Mouse (Mus musculus) midbrain, embryonic 15.5 days (tissue): Measurements from ENCODE around the gene Mbd6. TPM values are rescaled to one million over a fixed set of nuclear protein-coding genes. Genes with fewer than 3 reads are reported as not detected.

Experiments
- ATAC-seq: fragments of 200-750 bp; cut with Nextera tagmentation; replicated peaks from 2 replicates; pipeline ENCODE4 v1.8.0; 2017; ENCODE audit warnings: moderate TSS enrichment
- H3K27ac ChIP-seq: fragments of 300-500 bp; sonication (generic); 2 replicates; pipeline ENCODE4 v1.5.1; 2015; ENCODE audit warnings: mild to moderate bottlenecking, inconsistent platforms
- H3K27me3 ChIP-seq: fragments of 300-500 bp; sonication (generic); replicated peaks from 2 replicates; pipeline ENCODE4 v1.6.1; 2015; ENCODE audit warnings: inconsistent platforms
- H3K36me3 ChIP-seq: fragments of 300-500 bp; sonication (generic); replicated peaks from 2 replicates; pipeline ENCODE4 v1.6.1; 2015; ENCODE audit warnings: inconsistent platforms
- H3K4me1 ChIP-seq: fragments of 300-500 bp; sonication (generic); 2 replicates; pipeline ENCODE4 v1.6.1; 2015; ENCODE audit warnings: inconsistent platforms
- H3K4me2 ChIP-seq: fragments of 300-500 bp; sonication (generic); 2 replicates; pipeline ENCODE4 v1.6.1; 2015; ENCODE audit warnings: inconsistent platforms, mild to moderate bottlenecking, moderate library complexity
- H3K4me3 ChIP-seq: fragments of 300-500 bp; sonication (generic); 2 replicates; pipeline ENCODE4 v1.5.1; 2015; ENCODE audit warnings: mild to moderate bottlenecking, inconsistent platforms
- H3K9ac ChIP-seq: fragments of 300-500 bp; sonication (generic); 2 replicates; pipeline ENCODE4 v1.6.1; 2015; ENCODE audit warnings: mild to moderate bottlenecking, inconsistent platforms
- H3K9me3 ChIP-seq: fragments of 300-500 bp; sonication (generic); 2 replicates; pipeline ENCODE4 v1.6.1; 2016; ENCODE audit warnings: inconsistent platforms
- WGBS: fragments of 180-500 bp; shearing (Covaris S2); methylation state at CpG from one replicate; pipeline ENCODE4 v1.1.7; 2015; ENCODE audit warnings: mixed read lengths; 5-methylcytosine and 5-hydroxymethylcytosine counted together
- polyA plus RNA-seq: library from polyadenylated mRNA; unstranded; fragments of >200 nt; fragmentation: Nextera tagmentation; extraction: Ambion mirVana; gene quantifications from 2 replicates; pipeline ENCODE4 v1.2.1, GENCODE M21; 2015

The Mbd6 gene
- polyA plus RNA-seq, 1 experiment from 2014 or later: 18.8 TPM

DNA sequence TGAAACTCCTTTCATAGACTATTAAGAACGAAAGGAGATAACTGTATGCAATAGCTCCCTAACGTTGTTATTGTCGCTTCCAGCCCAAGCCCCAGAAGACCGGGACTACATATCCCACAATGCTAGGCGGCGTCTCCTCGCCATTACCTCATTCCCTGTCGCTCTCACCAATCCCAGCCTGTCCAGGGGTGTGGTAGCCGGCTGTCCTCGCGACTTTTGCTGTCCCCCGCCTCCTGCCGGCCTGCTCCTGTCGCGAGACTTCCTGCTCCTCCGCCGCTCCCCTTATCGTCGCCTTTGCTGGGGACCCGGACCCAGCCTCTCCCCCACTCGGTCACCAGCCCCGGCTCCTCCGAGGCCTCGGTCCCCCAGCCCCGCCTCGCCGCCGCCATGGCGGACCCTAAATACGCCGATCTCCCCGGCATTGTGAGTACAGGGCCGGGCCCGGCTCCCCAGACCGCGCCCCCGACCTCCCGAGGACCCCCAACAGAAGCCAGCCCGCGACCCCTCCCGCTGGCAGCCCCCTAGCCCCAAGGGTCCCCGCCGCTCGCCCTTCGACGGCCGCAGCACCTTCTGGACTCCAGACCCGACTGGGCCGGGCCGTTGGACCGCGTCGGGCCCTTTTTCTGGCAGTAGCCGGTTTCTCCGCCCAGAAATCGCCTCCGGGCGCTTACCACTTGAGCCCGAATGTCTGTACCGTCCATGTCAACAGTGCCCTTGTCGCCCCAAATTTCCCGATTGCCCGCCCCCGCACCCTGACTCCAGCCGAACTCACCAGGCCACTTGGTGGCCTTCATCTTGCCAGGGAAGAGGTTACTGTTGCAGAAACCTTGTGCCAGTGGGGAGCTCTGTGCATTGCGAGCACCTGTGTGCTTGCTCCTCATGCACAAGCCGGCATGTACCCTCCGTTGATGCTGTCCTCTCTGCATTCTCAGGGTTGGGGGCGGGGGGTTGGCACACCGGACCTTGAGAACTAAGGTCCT, 22.4 kb downstream of the Mbd6 start, which contains the start of gene Dctn2:
TSS of gene Dctn2 (plus strand) at position 257 of the 980 bp plus-strand sequence.
- Histone ChIP-seq H3K4me1 (peaks cover 44% of the 10 kb centered on the region), H3K27me3 (no peaks in the 10 kb centered on the region), H3K9ac (peak within 1 kb of the TSS; percentile 100), H3K9me3 (no peaks in the 10 kb centered on the region), H3K36me3 (peaks cover 6% of the 10 kb centered on the region; the same call in 1 of the 2 replicates), H3K4me3 (peak within 1 kb of the TSS; percentile 92), H3K27ac (peak within 1 kb of the TSS; percentile 93), H3K4me2 (peak within 1 kb of the TSS; percentile 63)
- ATAC-seq: peak; percentile 95
- 1% methylated on average over 70 of the region's 70 CpGs for WGBS

DNA sequence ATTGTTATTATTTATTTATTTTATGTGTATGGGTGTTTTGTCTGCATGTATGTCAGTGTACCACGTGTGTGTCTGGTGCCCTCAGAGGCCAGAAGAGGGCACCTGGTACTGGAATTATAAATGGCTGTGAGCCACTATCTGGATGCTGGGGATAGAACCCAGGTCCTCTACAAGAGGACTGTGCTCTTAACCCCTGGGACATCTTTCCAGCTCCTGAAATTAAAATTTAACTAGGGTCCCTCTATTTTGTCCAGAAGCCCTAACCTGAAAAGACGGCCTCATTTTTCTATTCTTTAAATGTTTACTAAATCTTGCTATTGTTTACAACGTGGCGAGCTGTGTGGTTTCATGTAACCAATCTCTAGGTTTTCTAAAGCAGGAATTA, 23.1 kb downstream of the Mbd6 start:
- WGBS: 24% methylated on average over 4 of the region's 4 CpGs
- peak overlapping the region; percentile 92 for H3K4me3 ChIP-seq
- H3K9ac ChIP-seq: peak overlapping the region; percentile 100; the same call in 1 of the 2 replicates
- H3K27ac ChIP-seq: peak overlapping the region; percentile 93
- H3K4me1 ChIP-seq: peaks cover 50% of the 10 kb centered on the region
- H3K9me3 ChIP-seq: no peaks in the 10 kb centered on the region
- peaks cover 6% of the 10 kb centered on the region; the same call in 1 of the 2 replicates for H3K36me3 ChIP-seq
- peak; percentile 48 for ATAC-seq
- H3K4me2 ChIP-seq: peak overlapping the region; percentile 63
- H3K27me3 ChIP-seq: no peaks in the 10 kb centered on the region

- H3K4me1 ChIP-seq: peaks cover 54% of the 10 kb centered on the region
- no peak overlapping the region for H3K4me3 ChIP-seq
- WGBS: 60% methylated on average over 4 of the region's 4 CpGs
- no peaks in the 10 kb centered on the region for H3K9me3 ChIP-seq
- no peak overlapping the region for H3K4me2 ChIP-seq
- no peaks in the 10 kb centered on the region for H3K27me3 ChIP-seq
- H3K27ac ChIP-seq: no peak overlapping the region
- H3K36me3 ChIP-seq: peaks cover 2% of the 10 kb centered on the region; the same call in 1 of the 2 replicates
- ATAC-seq: no peak
- no peak overlapping the region for H3K9ac ChIP-seq
These were observed 23.8 kb downstream of the Mbd6 start for GRCm38 (mm10) chr10:127264971-127265370.

DNA sequence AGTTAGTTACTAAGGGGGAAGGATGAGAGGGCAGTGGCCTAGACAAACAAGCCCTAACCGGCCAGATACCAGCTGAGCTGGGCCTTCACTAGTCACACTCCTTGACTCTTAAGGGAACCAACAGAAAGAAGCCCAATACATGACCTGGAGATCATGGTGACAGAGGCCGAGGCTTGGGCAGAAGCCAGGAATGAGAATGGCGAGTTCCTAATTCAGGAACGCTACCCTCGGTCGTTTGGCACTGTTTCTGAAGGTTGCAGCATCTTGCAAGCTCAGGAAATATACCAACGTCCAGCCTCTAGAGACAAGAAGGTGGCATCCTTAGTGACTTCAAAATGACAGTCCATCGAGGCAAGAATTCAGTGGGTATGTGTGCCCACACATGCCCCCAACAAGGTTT, 24.5 kb downstream of the Mbd6 start:
- Histone ChIP-seq H3K4me3 (no peak overlapping the region), H3K27me3 (no peaks in the 10 kb centered on the region), H3K4me1 (peaks cover 57% of the 10 kb centered on the region), H3K36me3 (no peaks in the 10 kb centered on the region; the same call in 1 of the 2 replicates), H3K27ac (no peak overlapping the region), H3K9ac (no peak overlapping the region), H3K4me2 (no peak overlapping the region), H3K9me3 (no peaks in the 10 kb centered on the region)
- 81% methylated on average over 8 of the region's 8 CpGs for WGBS
- ATAC-seq: no peak

GRCm38 (mm10) chr10:127263631-127264030, 25.2 kb downstream of the Mbd6 start:
- Histone ChIP-seq H3K4me3 (peak overlapping the region; percentile 59), H3K9me3 (no peaks in the 10 kb centered on the region), H3K27ac (peak overlapping the region; percentile 89), H3K9ac (peak overlapping the region; percentile 69), H3K36me3 (no peaks in the 10 kb centered on the region), H3K4me2 (peak overlapping the region; percentile 75), H3K27me3 (no peaks in the 10 kb centered on the region), H3K4me1 (peaks cover 57% of the 10 kb centered on the region)
- 42% methylated on average over 3 of the region's 3 CpGs for WGBS
- no peak for ATAC-seq

- H3K9me3 ChIP-seq: no peaks in the 10 kb centered on the region
- H3K9ac ChIP-seq: peak within 1 kb of the TSS; percentile 69
- WGBS: 1% methylated on average over 53 of the region's 53 CpGs
- peaks cover 57% of the 10 kb centered on the region for H3K4me1 ChIP-seq
- no peaks in the 10 kb centered on the region for H3K36me3 ChIP-seq
- peak within 1 kb of the TSS; percentile 89 for H3K27ac ChIP-seq
- H3K4me3 ChIP-seq: peak within 1 kb of the TSS; percentile 59
- H3K4me2 ChIP-seq: peak within 1 kb of the TSS; percentile 75
- peak; percentile 43 for ATAC-seq
- no peaks in the 10 kb centered on the region for H3K27me3 ChIP-seq
These were observed 26.0 kb downstream of the Mbd6 start, which contains the start of gene Kif5a for GRCm38 (mm10) chr10:127262548-127263398. Gene Kif5a (minus strand): TSS chr10:127263348.

- peak overlapping the region; percentile 59 for H3K4me3 ChIP-seq
- peak overlapping the region; percentile 69 for H3K9ac ChIP-seq
- H3K4me2 ChIP-seq: peak overlapping the region; percentile 75
- H3K27me3 ChIP-seq: no peaks in the 10 kb centered on the region
- no peaks in the 10 kb centered on the region for H3K36me3 ChIP-seq
- H3K4me1 ChIP-seq: peaks cover 52% of the 10 kb centered on the region
- no peaks in the 10 kb centered on the region for H3K9me3 ChIP-seq
- H3K27ac ChIP-seq: peak overlapping the region; percentile 89
- WGBS: 57% methylated on average over 15 of the region's 15 CpGs
- ATAC-seq: no peak
These were observed 26.9 kb downstream of the Mbd6 start for GRCm38 (mm10) chr10:127261706-127262547.

DNA sequence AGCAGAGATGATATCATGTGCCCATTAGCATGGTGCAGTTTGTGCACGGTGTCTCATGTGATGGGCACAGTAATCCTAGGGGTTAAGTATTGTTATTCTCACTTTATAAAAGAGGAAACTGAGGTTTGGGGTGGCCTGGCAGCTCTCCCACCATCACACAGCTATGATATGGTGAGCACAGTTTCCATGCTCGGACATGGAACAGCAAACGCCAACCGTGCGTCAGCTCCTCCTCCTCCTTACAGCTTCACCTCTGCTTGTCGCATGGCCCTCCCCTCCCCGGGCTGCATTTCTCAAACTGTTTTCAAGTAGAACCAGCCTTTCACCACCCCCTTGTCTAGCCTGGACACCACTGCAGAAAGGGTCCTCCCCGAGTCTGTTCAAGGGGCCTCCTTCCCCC, 30.3 kb downstream of the Mbd6 start:
- ATAC-seq: no peak
- Histone ChIP-seq H3K27me3 (no peaks in the 10 kb centered on the region), H3K27ac (no peak overlapping the region), H3K4me2 (peak overlapping the region; percentile 75), H3K4me1 (peaks cover 59% of the 10 kb centered on the region), H3K9ac (no peak overlapping the region), H3K36me3 (no peaks in the 10 kb centered on the region), H3K9me3 (no peaks in the 10 kb centered on the region), H3K4me3 (no peak overlapping the region)
- WGBS: 79% methylated on average over 8 of the region's 8 CpGs

GRCm38 (mm10) chr10:127257790-127258189, 31.0 kb downstream of the Mbd6 start:
- H3K4me3 ChIP-seq: no peak overlapping the region
- no peaks in the 10 kb centered on the region for H3K9me3 ChIP-seq
- WGBS: 86% methylated on average over 6 of the region's 6 CpGs
- no peak overlapping the region for H3K27ac ChIP-seq
- H3K36me3 ChIP-seq: no peaks in the 10 kb centered on the region
- peaks cover 55% of the 10 kb centered on the region for H3K4me1 ChIP-seq
- no peak overlapping the region for H3K9ac ChIP-seq
- ATAC-seq: no peak
- no peak overlapping the region for H3K4me2 ChIP-seq
- H3K27me3 ChIP-seq: no peaks in the 10 kb centered on the region

DNA sequence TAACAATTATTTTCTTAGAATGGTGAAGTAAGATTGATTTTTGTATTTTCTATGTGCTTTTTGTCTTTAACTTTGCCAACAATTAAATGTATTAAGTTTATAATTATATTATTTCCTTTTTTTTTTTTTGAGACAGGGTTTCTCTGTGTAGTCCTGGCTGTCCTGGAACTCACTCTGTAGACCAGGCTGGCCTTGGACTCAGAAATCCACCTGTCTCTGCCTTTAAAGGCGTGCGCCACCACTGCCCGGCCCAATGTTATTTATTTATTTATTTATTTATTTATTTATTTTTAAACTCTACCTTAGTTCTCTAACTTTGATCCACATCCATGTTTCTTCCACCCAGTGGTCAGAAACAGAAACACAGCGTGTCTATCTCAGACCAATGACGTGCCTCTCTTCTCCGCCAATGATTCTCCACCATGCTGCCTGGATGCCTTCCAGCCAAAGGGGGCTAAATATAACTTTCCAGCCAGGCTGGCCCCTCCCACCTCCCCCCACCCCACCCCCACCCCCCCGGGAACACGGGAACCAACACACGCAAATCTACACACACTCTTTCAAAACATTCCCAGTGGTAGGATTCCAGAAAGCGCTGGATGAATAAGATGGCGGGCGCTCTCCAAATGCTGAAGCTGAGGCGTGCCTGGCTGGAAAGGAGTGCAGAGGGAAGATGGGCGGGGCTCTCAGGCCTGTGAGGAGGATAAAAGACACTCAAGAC, 33.0 kb downstream of the Mbd6 start:
- Histone ChIP-seq H3K4me1 (peaks cover 43% of the 10 kb centered on the region), H3K27ac (no peak overlapping the region), H3K9ac (no peak overlapping the region), H3K9me3 (no peaks in the 10 kb centered on the region), H3K36me3 (no peaks in the 10 kb centered on the region), H3K4me3 (no peak overlapping the region), H3K27me3 (no peaks in the 10 kb centered on the region), H3K4me2 (peak overlapping the region; percentile 20; the same call in 1 of the 2 replicates)
- ATAC-seq: no peak
- WGBS: 21% methylated on average over 14 of the region's 14 CpGs

DNA sequence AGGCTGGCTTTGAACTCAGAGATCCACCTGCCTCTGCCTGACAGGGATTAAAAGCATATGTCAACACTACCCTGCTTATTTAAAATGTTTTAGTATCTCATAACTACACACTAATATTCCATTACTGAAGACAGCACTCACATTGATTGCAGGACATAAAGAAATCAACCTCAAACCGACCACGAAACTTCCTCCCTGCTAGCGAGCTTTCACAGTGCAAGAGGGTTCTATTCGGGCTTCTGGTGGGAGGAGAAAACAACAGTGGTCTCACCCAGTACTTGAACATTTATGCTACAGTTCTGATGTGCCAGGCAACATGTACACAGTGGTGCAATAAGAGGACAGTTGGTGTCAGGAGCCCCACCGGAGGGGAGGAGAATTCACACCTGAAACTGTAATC, 38.0 kb downstream of the Mbd6 start:
- no peak for ATAC-seq
- H3K36me3 ChIP-seq: peaks cover 23% of the 10 kb centered on the region
- no peaks in the 10 kb centered on the region for H3K27me3 ChIP-seq
- no peak overlapping the region for H3K27ac ChIP-seq
- no peaks in the 10 kb centered on the region for H3K9me3 ChIP-seq
- H3K4me2 ChIP-seq: no peak overlapping the region
- no peaks in the 10 kb centered on the region for H3K4me1 ChIP-seq
- no peak overlapping the region for H3K9ac ChIP-seq
- no peak overlapping the region for H3K4me3 ChIP-seq
- WGBS: 93% methylated on average over 5 of the region's 5 CpGs
